Mouse (Mus musculus) heart, adult 8-10 months (tissue): Measurements from ENCODE around the gene Dennd2c. TPM values are rescaled to one million over a fixed set of nuclear protein-coding genes. Genes with fewer than 3 reads are reported as not detected.
"Not testable (repeated sequence)": the region's sequence is repeated elsewhere in the genome, so short reads cannot be mapped to it uniquely, and the experiment has no call there.

ENCODE experiments used
- DNase-seq: peaks from one replicate; pipeline ENCODE4 v3.0.0; 2022; ENCODE audit warnings: low spot score
- total RNA-seq, 4 experiments: library from RNA; stranded (reverse); gene quantifications; 2 replicates each; pipeline ENCODE4 v1.2.4; 2022

Gene Dennd2c
- total RNA-seq, 4 experiments from 2014 or later, result 1.5 to 1.8 (median 1.7) TPM

- DNase-seq, result no peak
Observed at GRCm38 (mm10) chr3:103214593-103215285, 112.3 kb downstream of the Dennd2c start.

- DNase-seq, result not testable (repeated sequence)
Observed at GRCm38 (mm10) chr3:103215399-103215798, 113.0 kb downstream of the Dennd2c start.

Other genes starting within 250 kb of the Dennd2c start
- gene Sycp1, start 166.5 kb upstream of the Dennd2c start, total RNA-seq, result not detected
- gene Nr1h5, start 138.5 kb upstream of the Dennd2c start, total RNA-seq, result not detected
- 10 to 100 TPM; 56.5 to 60.9 (median 59.3) TPM for gene Sike1, start 106.9 kb upstream of the Dennd2c start, total RNA-seq
- 100 to 1,000 TPM; 544 to 568 (median 560) TPM for gene Csde1, start 82.2 kb upstream of the Dennd2c start, total RNA-seq
- 10 to 100 TPM; 33.4 to 44.8 (median 36.6) TPM for gene Nras, start 44.3 kb upstream of the Dennd2c start, total RNA-seq
- gene Ampd1, start 28.6 kb upstream of the Dennd2c start, total RNA-seq, result 1 to 10 TPM in 1 of 4 experiments, under 1 TPM in 3; 0.37 to 1.3 (median 0.64) TPM
- 10 to 100 TPM; 42.4 to 55.0 (median 49.6) TPM for gene Bcas2, start 69.1 kb downstream of the Dennd2c start, total RNA-seq
- 10 to 100 TPM; 14.7 to 15.9 (median 14.9) TPM for gene Trim33, start 176.7 kb downstream of the Dennd2c start, total RNA-seq